38 mouse cellular contexts compared by ENCODE assay signal in the genomic region with DNA sequence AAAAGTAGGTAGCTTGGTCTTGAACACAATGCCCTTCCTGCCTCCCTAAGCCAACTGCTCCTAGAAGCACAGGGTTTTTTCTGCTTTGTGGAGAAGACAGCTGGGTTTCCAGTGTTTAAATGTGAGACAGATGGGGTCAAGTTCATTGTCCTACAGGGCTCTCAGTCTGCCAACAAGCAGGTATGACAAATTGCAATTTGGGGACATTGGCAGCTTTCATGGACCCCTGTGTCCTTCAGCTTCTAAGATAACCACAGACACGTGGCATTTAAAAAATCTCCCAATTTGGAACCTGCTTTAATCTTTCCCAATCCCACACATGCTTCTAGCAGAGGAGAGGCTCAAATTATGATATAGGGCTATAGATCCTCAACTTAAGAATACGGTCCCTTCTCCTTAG. TPM values are rescaled to one million over a fixed set of nuclear protein-coding genes. Genes with fewer than 3 reads are reported as not detected.
"Had no signal": no experiment of that assay in that cellular context is flagged by ENCODE, and none has a peak within 500 bp of the region (broad histone marks: within the 10 kb centered on the region; RNA-seq: fewer than 3 reads in every experiment).

No protein-coding gene starts in this region.

- H3K27ac ChIP-seq: heart, embryonic 10.5 days; heart, embryonic 13.5 days; heart, embryonic 15.5 days; hindbrain, embryonic 10.5 days; hindbrain, embryonic 12.5 days; hindbrain, embryonic 13.5 days; hindbrain, embryonic 14.5 days; hindbrain, embryonic 15.5 days; hindbrain, postnatal 0 days; intestine, embryonic 15.5 days; kidney, embryonic 15.5 days; kidney, postnatal 0 days; layer of hippocampus, adult 2 months had no signal

- H3K4me3 ChIP-seq: heart, embryonic 10.5 days; heart, embryonic 12.5 days; heart, embryonic 13.5 days; heart, embryonic 15.5 days; hindbrain, embryonic 10.5 days; hindbrain, embryonic 12.5 days; hindbrain, embryonic 13.5 days; hindbrain, embryonic 15.5 days; intestine, embryonic 15.5 days; kidney, embryonic 15.5 days; layer of hippocampus, adult 2 months had no signal

- H3K4me1 ChIP-seq: heart, embryonic 10.5 days; hindbrain, embryonic 10.5 days; intestine, embryonic 15.5 days had no signal

- H3K4me2 ChIP-seq: heart, embryonic 11.5 days; heart, embryonic 12.5 days; heart, embryonic 13.5 days; heart, embryonic 15.5 days; hindbrain, embryonic 12.5 days; hindbrain, embryonic 13.5 days; hindbrain, embryonic 14.5 days; hindbrain, embryonic 15.5 days; intestine, embryonic 15.5 days; kidney, embryonic 15.5 days had no signal

- H3K9me3 ChIP-seq: heart, embryonic 10.5 days; heart, embryonic 12.5 days; heart, embryonic 13.5 days; heart, embryonic 15.5 days; hindbrain, embryonic 10.5 days; hindbrain, embryonic 12.5 days; hindbrain, embryonic 13.5 days; hindbrain, embryonic 15.5 days; intestine, embryonic 15.5 days; kidney, embryonic 15.5 days had no signal

- ATAC-seq: hindbrain, embryonic 16.5 days; hindbrain, postnatal 0 days; inflammation-experienced regulatory T-cells, adult 6 months; intestine, embryonic 15.5 days; intestine, embryonic 16.5 days; intestine, postnatal 0 days had no signal

- H3K27me3 ChIP-seq: heart, embryonic 12.5 days; heart, embryonic 13.5 days; heart, embryonic 15.5 days; hindbrain, embryonic 12.5 days; hindbrain, embryonic 13.5 days; hindbrain, embryonic 15.5 days; intestine, embryonic 15.5 days; kidney, embryonic 15.5 days had no signal

- H3K9ac ChIP-seq: heart, embryonic 12.5 days; heart, embryonic 13.5 days; heart, embryonic 15.5 days; hindbrain, embryonic 12.5 days; hindbrain, embryonic 13.5 days; hindbrain, embryonic 14.5 days; hindbrain, embryonic 15.5 days; intestine, embryonic 15.5 days; kidney, embryonic 15.5 days had no signal

- H3K36me3 ChIP-seq: heart, embryonic 10.5 days; heart, embryonic 15.5 days; hindbrain, embryonic 10.5 days; hindbrain, embryonic 12.5 days; hindbrain, embryonic 13.5 days; intestine, embryonic 15.5 days had no signal

- DNase-seq: heart, postnatal 10 days; heart, postnatal 14 days; heart, postnatal 36 days; heart, postnatal 4 days; kidney, adult 11 months; kidney, adult 18-20 months; kidney, adult 2 months; kidney, adult 8-10 months; kidney, adult 9 months; kidney, postnatal 10 days; kidney, postnatal 14 days; kidney, postnatal 25 days; kidney, postnatal 36 days; kidney, postnatal 4 days; layer of hippocampus, adult 9-11 months; layer of hippocampus, postnatal 36 days had no signal

RNA-seq across cellular contexts. Expression of a gene that starts 43.6 kb away (rescaled TPM):
- total RNA-seq: heart, postnatal 10 days; heart, postnatal 14 days; heart, postnatal 25 days; heart, postnatal 36 days; heart, postnatal 4 days; hematopoietic stem cell, adult 5-6 weeks had no signal
- polyA plus RNA-seq: kidney, adult 2 months; large intestine, adult 2 months had no signal
